8 mouse cellular contexts compared by ENCODE assay signal in genomic region chr9:78427362-78427781, GRCm38 (mm10). TPM values are rescaled to one million over a fixed set of nuclear protein-coding genes. Genes with fewer than 3 reads are reported as not detected.
DNase-seq lines count a peak whose midpoint lies in the region; ATAC-seq and TF ChIP-seq lines count a peak whose summit lies in the region.

No protein-coding gene starts in this region.

- intact Hi-C loops in heart, postnatal 10 days (cut with DNase I): no loop called here

- TF ChIP-seq EP300 in lung, postnatal 0 days (IDR thresholded peaks at IDR 0.05): no peak

- peak overlapping the region; percentile 66 for H3K9ac ChIP-seq in heart, embryonic 16.5 days (ENCODE audit: low read length)
- H3K9ac ChIP-seq in lung, postnatal 0 days (replicated peaks; ENCODE audit: low read depth): no peak overlapping the region
- H3K9ac ChIP-seq in stomach, embryonic 16.5 days (ENCODE audit: low read length): peak overlapping the region; percentile 56

- H3K4me2 ChIP-seq in heart, embryonic 16.5 days (ENCODE audit: low read depth, low read length): peak overlapping the region; percentile 82
- peak overlapping the region; percentile 63 for H3K4me2 ChIP-seq in lung, postnatal 0 days (replicated peaks; ENCODE audit: low read depth, low read length)
- peak overlapping the region; percentile 62 for H3K4me2 ChIP-seq in stomach, embryonic 16.5 days (ENCODE audit: low read depth, low read length)

- DNase-seq in heart, postnatal 10 days: no peak
- peak; percentile 39 for DNase-seq in ZHBTc4 (ENCODE audit: low read depth, low spot score)
- peak; percentile 28 for DNase-seq in lung, postnatal 0 days (ENCODE audit: low spot score)
- no peak for DNase-seq in spleen, postnatal 4 days (ENCODE audit: low spot score in 2 of 2)
- no peak for DNase-seq in cerebellum, adult 9-11 months

- WGBS in heart, embryonic 16.5 days: 27% methylated on average over 25 of the region's 27 CpGs
- WGBS in lung, postnatal 0 days: 28% methylated on average over 23 of the region's 27 CpGs
- WGBS in stomach, embryonic 16.5 days: 19% methylated on average over 23 of the region's 27 CpGs

- H3K27ac ChIP-seq in heart, embryonic 16.5 days (ENCODE audit: low read length): no peak overlapping the region
- no peak overlapping the region for H3K27ac ChIP-seq in lung, postnatal 0 days (ENCODE audit: low read length)
- no peak overlapping the region for H3K27ac ChIP-seq in stomach, embryonic 16.5 days (ENCODE audit: low read length)

- peaks cover 2% of the 10 kb centered on the region; the same call in 1 of the 2 replicates for H3K27me3 ChIP-seq in heart, embryonic 16.5 days (ENCODE audit: control insufficient read depth, insufficient read depth, low read length)
- no peaks in the 10 kb centered on the region for H3K27me3 ChIP-seq in lung, postnatal 0 days (replicated peaks; ENCODE audit: insufficient read depth, low read length)
- H3K27me3 ChIP-seq in stomach, embryonic 16.5 days (ENCODE audit: control insufficient read depth, insufficient read depth, low read length): no peaks in the 10 kb centered on the region

- peak; percentile 23; the same call in 1 of the 2 replicates for ATAC-seq in heart, embryonic 16.5 days (replicated peaks; ENCODE audit: extremely low read depth, insufficient read depth, low FRiP score)
- ATAC-seq in granulocyte monocyte progenitor cell, adult 5-6 weeks (replicated peaks; ENCODE audit: poor library complexity, severe bottlenecking): peak; percentile 27
- peak; percentile 73 for ATAC-seq in lung, postnatal 0 days
- no peak for ATAC-seq in stomach, embryonic 16.5 days (ENCODE audit: insufficient read depth, low FRiP score)

- no peaks in the 10 kb centered on the region for H3K36me3 ChIP-seq in heart, embryonic 16.5 days (ENCODE audit: control insufficient read depth, insufficient read depth)
- no peaks in the 10 kb centered on the region for H3K36me3 ChIP-seq in lung, postnatal 0 days (ENCODE audit: insufficient read depth, low read length)
- no peaks in the 10 kb centered on the region for H3K36me3 ChIP-seq in stomach, embryonic 16.5 days (ENCODE audit: control insufficient read depth, insufficient read depth, low read length)

- no peaks in the 10 kb centered on the region for H3K9me3 ChIP-seq in heart, embryonic 16.5 days (replicated peaks; ENCODE audit: control insufficient read depth, low read length)
- no peaks in the 10 kb centered on the region for H3K9me3 ChIP-seq in lung, postnatal 0 days (ENCODE audit: low read length)
- H3K9me3 ChIP-seq in stomach, embryonic 16.5 days (replicated peaks; ENCODE audit: control insufficient read depth, low read length): no peaks in the 10 kb centered on the region

- 0 out of 2 replicates have a peak, but pooled peaks cover 2% of the 10 kb centered on the region for H3K4me1 ChIP-seq in heart, embryonic 16.5 days (ENCODE audit: control insufficient read depth, insufficient read depth, low read length)
- no peaks in the 10 kb centered on the region for H3K4me1 ChIP-seq in lung, postnatal 0 days (ENCODE audit: insufficient read depth, low read depth, low read length)
- H3K4me1 ChIP-seq in stomach, embryonic 16.5 days (ENCODE audit: control insufficient read depth, insufficient read depth, low read length): no peaks in the 10 kb centered on the region

- TF ChIP-seq CTCF in lung, postnatal 0 days (IDR thresholded peaks at IDR 0.05): no peak

- peak overlapping the region; percentile 51 for H3K4me3 ChIP-seq in heart, embryonic 16.5 days (ENCODE audit: low read length)
- H3K4me3 ChIP-seq in lung, postnatal 0 days (ENCODE audit: low read depth, low read length): peak overlapping the region; percentile 10; the same call in 1 of the 2 replicates
- H3K4me3 ChIP-seq in stomach, embryonic 16.5 days (replicated peaks; ENCODE audit: low read length): peak overlapping the region; percentile 39

RNA-seq across cellular contexts. Expression of gene Cgas, which starts 15.7 kb away (rescaled TPM):
- polyA plus RNA-seq in heart, embryonic 16.5 days (2015; fragmentation: Nextera tagmentation; extraction: Ambion mirVana): 1.4 and 1.5 TPM in 2 replicates
- total RNA-seq in heart, postnatal 10 days (2021): 1 to 10 TPM in 1 of 2 experiments, under 1 TPM in 1; 0.96 to 1.1 TPM
- 23.1 and 24.9 TPM in 2 replicates for total RNA-seq in granulocyte monocyte progenitor cell, adult 5-6 weeks (2014; fragmentation: Nextera tagmentation)
- total RNA-seq in granulocyte monocyte progenitor cell, adult 5-6 weeks (2017): 20.1 and 23.2 TPM in 2 replicates
- 0.86 TPM in 2 replicates for polyA plus RNA-seq in lung, postnatal 0 days (2015; fragmentation: Nextera tagmentation; extraction: Ambion mirVana)
- 2.2 and 2.9 TPM in 2 replicates for polyA plus RNA-seq in stomach, embryonic 16.5 days (2015; fragmentation: Nextera tagmentation; extraction: Ambion mirVana)

RNA-seq across cellular contexts. Expression of gene Mto1, which starts 20.6 kb away (rescaled TPM):
- polyA plus RNA-seq in heart, embryonic 16.5 days (2015; fragmentation: Nextera tagmentation; extraction: Ambion mirVana): 30.1 and 32.8 TPM in 2 replicates
- 10 to 100 TPM; 18.9 to 21.8 TPM for total RNA-seq in heart, postnatal 10 days (2021)
- 27.8 and 43.2 TPM in 2 replicates for total RNA-seq in granulocyte monocyte progenitor cell, adult 5-6 weeks (2014; fragmentation: Nextera tagmentation)
- 30.2 and 31.5 TPM in 2 replicates for total RNA-seq in granulocyte monocyte progenitor cell, adult 5-6 weeks (2017)
- polyA plus RNA-seq in lung, postnatal 0 days (2015; fragmentation: Nextera tagmentation; extraction: Ambion mirVana): 11.2 and 12.2 TPM in 2 replicates
- polyA plus RNA-seq in stomach, embryonic 16.5 days (2015; fragmentation: Nextera tagmentation; extraction: Ambion mirVana): 24.4 and 26.0 TPM in 2 replicates

RNA-seq across cellular contexts. Expression of gene Gm17324, which starts 21.2 kb away (rescaled TPM):
- 0.49 and 0.50 TPM in 2 replicates for polyA plus RNA-seq in heart, embryonic 16.5 days (2015; fragmentation: Nextera tagmentation; extraction: Ambion mirVana)
- not detected for total RNA-seq in heart, postnatal 10 days (2021)
- total RNA-seq in granulocyte monocyte progenitor cell, adult 5-6 weeks (2014; fragmentation: Nextera tagmentation): not detected in 2 replicates
- total RNA-seq in granulocyte monocyte progenitor cell, adult 5-6 weeks (2017): 0.46 TPM in 1 of 2 replicates, not detected in the other
- polyA plus RNA-seq in lung, postnatal 0 days (2015; fragmentation: Nextera tagmentation; extraction: Ambion mirVana): 0.80 and 0.88 TPM in 2 replicates
- 0.62 and 0.70 TPM in 2 replicates for polyA plus RNA-seq in stomach, embryonic 16.5 days (2015; fragmentation: Nextera tagmentation; extraction: Ambion mirVana)

RNA-seq across cellular contexts. Expression of gene Ddx43, which starts 31.8 kb away (rescaled TPM):
- 0.08 and 0.12 TPM in 2 replicates for polyA plus RNA-seq in heart, embryonic 16.5 days (2015; fragmentation: Nextera tagmentation; extraction: Ambion mirVana)
- total RNA-seq in heart, postnatal 10 days (2021): not detected
- 0.28 TPM in 1 of 2 replicates, not detected in the other for total RNA-seq in granulocyte monocyte progenitor cell, adult 5-6 weeks (2014; fragmentation: Nextera tagmentation)
- total RNA-seq in granulocyte monocyte progenitor cell, adult 5-6 weeks (2017): 0.04 TPM in 1 of 2 replicates, not detected in the other
- polyA plus RNA-seq in lung, postnatal 0 days (2015; fragmentation: Nextera tagmentation; extraction: Ambion mirVana): 0.05 TPM in 1 of 2 replicates, not detected in the other
- 0.14 and 0.15 TPM in 2 replicates for polyA plus RNA-seq in stomach, embryonic 16.5 days (2015; fragmentation: Nextera tagmentation; extraction: Ambion mirVana)

RNA-seq across cellular contexts. Expression of gene Ooep, which starts 48.8 kb away (rescaled TPM):
- 0.39 and 0.44 TPM in 2 replicates for polyA plus RNA-seq in heart, embryonic 16.5 days (2015; fragmentation: Nextera tagmentation; extraction: Ambion mirVana)
- not detected for total RNA-seq in heart, postnatal 10 days (2021)
- not detected in 2 replicates for total RNA-seq in granulocyte monocyte progenitor cell, adult 5-6 weeks (2014; fragmentation: Nextera tagmentation)
- total RNA-seq in granulocyte monocyte progenitor cell, adult 5-6 weeks (2017): not detected in 2 replicates
- 3.3 and 4.1 TPM in 2 replicates for polyA plus RNA-seq in lung, postnatal 0 days (2015; fragmentation: Nextera tagmentation; extraction: Ambion mirVana)
- polyA plus RNA-seq in stomach, embryonic 16.5 days (2015; fragmentation: Nextera tagmentation; extraction: Ambion mirVana): 0.55 and 0.75 TPM in 2 replicates

Comparison
In these comparisons a context has a peak if more than half of its experiments do, and no peak if none do; other contexts are left out.
1. DNase-seq: peak in ZHBTc4 (single experiment) and lung, postnatal 0 days (single experiment); none in heart, postnatal 10 days (0 of 2), spleen, postnatal 4 days (0 of 2) and cerebellum, adult 9-11 months (single experiment).
2. Peak in every context shown above with its lines, with median percentiles within 50 percentile points of each other: H3K4me2 ChIP-seq and H3K4me3 ChIP-seq.